Mouse (Mus musculus): ENCODE data around the gene Fam149b.

DNA sequence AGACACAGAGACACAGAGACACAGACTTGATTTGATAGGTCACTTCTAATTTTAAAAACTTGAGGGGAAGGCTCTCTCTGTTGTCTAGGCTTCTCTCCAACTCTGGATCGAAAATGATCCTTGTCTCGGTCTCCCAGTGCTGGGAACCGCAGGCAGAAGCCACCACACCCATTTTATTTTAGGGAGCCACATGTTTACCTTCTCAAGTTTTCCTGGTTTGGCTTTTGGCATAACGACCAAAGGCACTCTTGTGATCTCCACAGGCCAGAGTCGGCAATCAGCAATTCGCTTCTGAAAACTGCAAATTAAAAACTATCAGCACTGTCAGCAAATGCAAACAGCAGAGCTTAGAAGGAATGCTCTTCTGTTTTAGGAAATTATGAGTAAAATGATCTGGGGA lies 83.8 kb downstream of the Fam149b start:
- TF ChIP-seq USF1 (IDR thresholded peaks at IDR 0.05; ENCODE audit: low read depth) (no peak), TCF12 (IDR thresholded peaks at IDR 0.05; ENCODE audit: insufficient read depth, poor library complexity, severe bottlenecking) (no peak), MYOG (IDR thresholded peaks at IDR 0.05; ENCODE audit: control insufficient read depth in 1 of 3, insufficient read depth in 1 of 3, insufficient read length in 2 of 3, low read depth in 2 of 3) (no peak), POLR2AphosphoS2 (IDR thresholded peaks at IDR 0.05; ENCODE audit: insufficient read length, low read depth) (no peak), MYOD1 (IDR thresholded peaks at IDR 0.05; ENCODE audit: control insufficient read depth in 1 of 3, insufficient read length in 2 of 3, low read depth in 2 of 3) (no peak), POLR2A (IDR thresholded peaks at IDR 0.05; ENCODE audit: insufficient read length, low read depth) (no peak), E2F4 (IDR thresholded peaks at IDR 0.05; ENCODE audit: insufficient read depth) (no peak), MAX (IDR thresholded peaks at IDR 0.05; ENCODE audit: low read depth) (no peak), TCF3 (IDR thresholded peaks at IDR 0.05; ENCODE audit: insufficient read length, low read depth) (no peak), SRF (IDR thresholded peaks at IDR 0.05; ENCODE audit: control insufficient read depth, insufficient read length, low read depth) (no peak), CEBPB (IDR thresholded peaks at IDR 0.05; ENCODE audit: insufficient read depth, poor library complexity, severe bottlenecking) (no peak)
